Mouse (Mus musculus): ENCODE results near the gene Gm13101. TPM values are rescaled to one million over a fixed set of nuclear protein-coding genes. Genes with fewer than 3 reads are reported as not detected.
"Not testable (repeated sequence)": the region's sequence is repeated elsewhere in the genome, so short reads cannot be mapped to it uniquely, and the experiment has no call there.

The Gm13101 gene
- not detected for total RNA-seq (2021)

DNA sequence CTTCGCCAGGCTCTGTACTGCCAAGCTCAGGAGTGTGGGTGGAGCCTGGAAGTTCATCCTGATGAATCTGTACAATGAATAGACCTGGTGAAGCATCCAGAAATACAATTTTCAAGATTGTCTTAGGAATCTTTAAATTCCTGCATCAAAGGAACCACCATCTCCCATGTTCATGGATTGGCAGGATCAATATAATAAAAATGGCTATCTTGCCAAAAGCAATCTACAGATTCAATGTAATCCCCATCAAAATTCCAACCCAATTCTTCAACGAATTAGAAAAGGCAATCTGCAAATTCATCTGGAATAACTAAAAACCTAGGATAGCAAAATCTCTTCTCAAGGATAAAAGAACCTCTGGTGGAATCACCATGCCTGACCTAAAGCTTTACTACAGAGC is at the start of gene Gm13101:
Gm13101 (minus strand) TSS at position 101 of the 400 bp plus-strand sequence.
- DNase-seq; intact Hi-C loops (cut with DNase I): not testable (repeated sequence)

DNA sequence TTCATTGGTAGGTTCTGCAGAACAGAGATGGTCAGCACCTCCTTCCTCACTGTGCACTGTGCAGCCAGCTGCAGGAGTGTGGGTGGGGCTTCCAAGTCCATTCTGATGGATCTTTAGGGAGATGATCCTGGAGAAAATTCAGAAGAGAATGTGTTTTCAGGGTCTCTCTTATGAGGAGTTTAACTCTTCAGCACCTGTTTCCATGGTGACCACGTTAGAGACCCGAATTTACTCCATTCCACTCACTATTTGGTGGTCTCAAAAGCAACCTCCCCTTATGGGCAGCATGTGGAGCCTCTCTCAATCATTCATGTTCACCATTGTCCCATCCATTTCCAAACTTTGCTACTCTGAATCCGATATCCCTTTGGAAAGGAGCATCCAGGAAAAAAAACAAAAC is 27.5 kb upstream of the Gm13101 start, which contains the start of gene Pramef17:
Pramef17 (minus strand) TSS at position 101 of the 400 bp plus-strand sequence.
- intact Hi-C loops (cut with DNase I); DNase-seq: not testable (repeated sequence)

DNA sequence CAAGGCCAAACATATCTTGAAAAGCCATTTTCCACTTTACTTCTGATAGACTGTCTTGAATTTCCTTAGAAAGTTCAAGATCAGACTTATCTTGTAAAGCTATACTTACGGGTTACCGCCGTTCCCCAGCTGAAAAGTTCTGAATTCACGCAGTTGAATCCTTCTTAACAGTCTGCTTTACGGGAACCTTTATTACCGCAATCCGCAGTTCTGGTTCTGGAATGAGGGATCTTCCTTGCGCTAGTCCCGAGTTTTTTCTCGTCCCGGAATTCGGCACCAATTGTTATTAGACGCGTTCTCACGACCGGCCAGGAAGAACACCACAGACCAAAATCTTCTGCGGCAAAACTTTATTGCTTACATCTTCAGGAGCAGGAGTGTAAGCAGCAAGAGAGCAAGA is 21.4 kb upstream of the Gm13101 start:
- intact Hi-C loops (cut with DNase I): not testable (repeated sequence)
- DNase-seq: peak; percentile 42 to 55

DNA sequence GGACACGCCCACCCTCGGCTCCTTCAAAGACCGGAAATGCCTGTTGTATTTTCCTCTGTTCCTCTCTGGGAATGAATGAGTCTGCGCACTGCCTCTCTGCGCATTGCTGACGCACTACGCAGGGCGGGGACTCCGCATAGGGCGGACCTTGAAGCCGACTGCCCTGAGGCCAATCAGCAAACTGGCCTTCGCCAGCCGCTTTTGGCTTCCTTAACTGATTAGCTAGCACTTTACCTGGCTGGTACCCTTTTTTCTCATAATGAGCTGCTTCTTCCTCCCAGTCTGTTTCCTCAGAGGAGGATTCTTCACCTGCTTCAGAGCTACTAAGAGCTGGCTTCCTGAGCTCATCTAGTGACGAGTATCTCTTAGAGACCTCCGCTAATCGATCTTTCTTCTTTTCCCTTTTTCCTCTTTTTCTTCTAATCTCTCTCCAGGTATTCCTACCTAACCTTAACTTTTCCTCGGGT is 20.8 kb upstream of the Gm13101 start:
- intact Hi-C loops (cut with DNase I): not testable (repeated sequence)
- DNase-seq: peak; percentile 37 to 43

DNA sequence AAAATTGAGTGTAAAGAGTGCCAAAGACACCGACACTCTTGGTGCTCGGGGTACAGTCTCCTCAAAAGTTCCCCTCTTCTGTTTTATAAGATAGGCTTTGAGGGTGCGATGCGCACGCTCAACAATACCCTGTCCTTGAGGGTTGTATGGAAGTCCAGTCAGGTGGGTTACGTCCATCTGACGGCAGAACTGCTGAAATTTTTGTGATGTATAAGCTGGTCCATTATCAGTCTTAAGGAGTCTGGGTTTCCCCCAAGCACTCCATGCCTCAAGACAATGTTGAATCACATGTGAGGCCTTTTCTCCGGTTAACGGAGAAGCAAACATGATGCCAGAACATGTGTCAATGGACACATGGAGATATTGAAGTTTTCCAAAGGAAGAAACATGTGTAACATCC is 19.0 kb upstream of the Gm13101 start:
- DNase-seq: peak; percentile 6 to 37
- intact Hi-C loops (cut with DNase I): not testable (repeated sequence)

DNA sequence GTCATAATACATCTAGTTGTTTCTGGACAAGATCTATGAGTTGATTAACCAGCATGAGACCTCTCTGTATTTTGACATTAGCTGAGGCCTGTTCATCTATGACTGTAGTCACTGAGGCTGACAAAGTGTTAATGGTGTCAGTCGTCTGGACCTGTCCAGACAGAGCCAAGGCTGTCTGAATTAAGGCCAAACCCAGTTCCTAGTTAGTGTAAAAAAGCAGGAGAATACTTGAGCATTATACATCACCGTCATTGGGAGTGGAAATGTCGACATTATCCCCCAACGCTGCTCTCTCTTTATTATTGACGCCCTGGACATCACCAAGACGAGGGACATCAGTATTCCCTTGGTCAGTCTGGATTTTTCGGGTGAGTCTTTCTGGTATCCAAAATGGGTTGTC is 18.4 kb upstream of the Gm13101 start:
- DNase-seq: peak in 1 of 2 experiments; percentile 27
- intact Hi-C loops (cut with DNase I): not testable (repeated sequence)

GRCm38 (mm10) chr4:143983446-143983845 is 16.7 kb upstream of the Gm13101 start:
- DNase-seq; intact Hi-C loops (cut with DNase I): not testable (repeated sequence)

GRCm38 (mm10) chr4:143950916-143951315 is 15.8 kb downstream of the Gm13101 start, which contains the start of gene Pramef25:
Gene Pramef25, minus strand, starts transcription at chr4:143951016.
- intact Hi-C loops (cut with DNase I); DNase-seq: not testable (repeated sequence)

Other genes starting within 250 kb of the Gm13101 start
- gene Gm13078, start 247.5 kb downstream of the Gm13101 start, total RNA-seq (2021): not detected
- gene Gm13023, start 177.6 kb downstream of the Gm13101 start, total RNA-seq (2021): not detected
- gene Gm13084, start 150.9 kb downstream of the Gm13101 start, total RNA-seq (2021): not detected
- not detected for gene Gm13103, start 120.5 kb downstream of the Gm13101 start, total RNA-seq (2021)
- gene Pramef6, start 66.6 kb downstream of the Gm13101 start, total RNA-seq (2021): not detected
- gene Pramef25, start 15.9 kb downstream of the Gm13101 start, total RNA-seq (2021): not detected
- not detected for gene Pramef17, start 27.4 kb upstream of the Gm13101 start, total RNA-seq (2021)
- not detected for gene Pramel4, start 92.2 kb upstream of the Gm13101 start, total RNA-seq (2021)
- gene Gm13102, start 139.5 kb upstream of the Gm13101 start, total RNA-seq (2021): not detected
- gene Oog3, start 195.7 kb upstream of the Gm13101 start, total RNA-seq (2021): not detected
- not detected for gene Oog2, start 223.8 kb upstream of the Gm13101 start, total RNA-seq (2021)
- gene C87977, start 246.4 kb upstream of the Gm13101 start, total RNA-seq (2021): not detected